Mouse (Mus musculus) neural tube, embryonic 12.5 days (tissue): ENCODE results near the gene Map6. TPM values are rescaled to one million over a fixed set of nuclear protein-coding genes. Genes with fewer than 3 reads are reported as not detected.
A peak's percentile ranks its signal among the peaks of the same experiment; 100 is the strongest.

Source experiments
- ATAC-seq: fragments of 200-750 bp; cut with Nextera tagmentation; 2 replicates; pipeline ENCODE4 v1.8.0; 2017; ENCODE audit warnings: low read depth, mild to moderate bottlenecking, moderate TSS enrichment, moderate library complexity; ENCODE audit not compliant: low FRiP score
- H3K27ac ChIP-seq: fragments of 300-500 bp; sonication (generic); 2 replicates; pipeline ENCODE4 v1.5.1; 2016
- H3K27me3 ChIP-seq: fragments of 300-500 bp; sonication (generic); replicated peaks from 2 replicates; pipeline ENCODE4 v1.6.1; 2016; ENCODE audit warnings: mild to moderate bottlenecking
- H3K36me3 ChIP-seq: fragments of 300-500 bp; sonication (generic); 2 replicates; pipeline ENCODE4 v1.6.1; 2016; ENCODE audit warnings: mild to moderate bottlenecking
- H3K4me1 ChIP-seq: fragments of 300-500 bp; sonication (generic); 2 replicates; pipeline ENCODE4 v1.6.1; 2016
- H3K4me2 ChIP-seq: fragments of 300-500 bp; sonication (generic); replicated peaks from 2 replicates; pipeline ENCODE4 v1.6.1; 2016; ENCODE audit warnings: mild to moderate bottlenecking
- H3K4me3 ChIP-seq: fragments of 300-500 bp; sonication (generic); 2 replicates; pipeline ENCODE4 v1.5.1; 2016
- H3K9ac ChIP-seq: fragments of 300-500 bp; sonication (generic); 2 replicates; pipeline ENCODE4 v1.6.1; 2016; ENCODE audit warnings: mild to moderate bottlenecking
- H3K9me3 ChIP-seq: fragments of 300-500 bp; sonication (generic); 2 replicates; pipeline ENCODE4 v1.6.1; 2016; ENCODE audit warnings: mild to moderate bottlenecking
- WGBS: fragments of 180-500 bp; shearing (Covaris S2); methylation state at CpG from one replicate; pipeline ENCODE4 v1.1.7; 2016; 5-methylcytosine and 5-hydroxymethylcytosine counted together
- polyA plus RNA-seq: library from polyadenylated mRNA; unstranded; fragments of >200 nt; fragmentation: Nextera tagmentation; extraction: Ambion mirVana; gene quantifications from 2 replicates; pipeline ENCODE4 v1.2.1, GENCODE M21; 2016

Gene Map6
- polyA plus RNA-seq, 1 experiment from 2014 or later: 96.9 TPM

DNA sequence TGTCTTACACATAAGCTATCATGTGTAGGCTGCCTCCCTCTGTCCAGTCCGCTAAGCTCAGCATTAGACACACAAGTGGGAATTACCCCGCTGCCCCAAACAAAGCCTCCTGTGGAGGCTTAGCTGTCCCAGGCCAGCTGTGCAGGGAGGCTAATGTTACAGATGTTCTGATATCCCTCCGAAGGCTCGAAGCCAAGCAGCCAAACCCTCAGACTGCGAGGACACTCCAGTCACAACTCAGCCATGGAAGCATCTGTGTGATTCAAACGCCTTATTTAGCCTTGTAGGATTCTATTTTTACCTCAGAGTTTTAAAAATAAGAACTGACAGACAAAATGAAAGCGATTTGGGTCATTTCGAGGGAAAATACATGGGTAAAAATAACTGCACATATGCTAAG lies 27.9 kb downstream of the Map6 start:
- no peak overlapping the region for H3K27ac ChIP-seq

DNA sequence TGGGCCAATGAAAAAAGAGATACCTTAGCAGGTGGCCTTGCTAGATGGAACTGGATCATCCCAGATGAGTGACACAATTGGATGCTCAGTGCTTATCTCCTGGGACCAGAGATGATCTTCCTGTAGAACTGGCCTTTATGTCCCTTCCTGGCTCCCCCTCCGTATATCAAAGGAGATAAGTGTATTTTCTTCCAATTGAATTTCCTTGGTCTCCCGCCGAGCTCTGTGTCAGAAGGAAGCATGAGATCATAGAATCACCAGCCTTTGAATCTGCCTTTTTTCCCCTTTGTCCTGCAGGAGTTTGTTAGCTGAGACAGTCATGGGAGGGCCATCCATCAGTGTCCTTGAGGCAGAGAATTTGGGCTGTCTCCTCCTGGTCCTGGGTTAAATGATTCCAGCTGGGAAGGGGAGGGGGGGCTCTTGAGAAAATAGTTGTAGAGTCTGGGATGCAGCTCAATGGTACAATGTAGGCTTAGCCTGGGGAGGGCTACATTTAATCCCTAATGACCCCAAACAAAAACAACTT lies 33.5 kb downstream of the Map6 start:
- WGBS: 15% methylated on average over 3 of the region's 3 CpGs
- H3K4me3 ChIP-seq: no peak overlapping the region
- no peak overlapping the region for H3K4me2 ChIP-seq
- H3K36me3 ChIP-seq: no peaks in the 10 kb centered on the region
- no peaks in the 10 kb centered on the region for H3K27me3 ChIP-seq
- ATAC-seq: no peak
- H3K9me3 ChIP-seq: no peaks in the 10 kb centered on the region
- H3K27ac ChIP-seq: no peak overlapping the region
- H3K4me1 ChIP-seq: peaks cover 33% of the 10 kb centered on the region
- H3K9ac ChIP-seq: no peak overlapping the region

More for the DNA sequence above, 27.9 kb downstream of the Map6 start:
- Histone ChIP-seq H3K4me1 (peaks cover 10% of the 10 kb centered on the region; the same call in 1 of the 2 replicates), H3K27me3 (no peaks in the 10 kb centered on the region), H3K4me3 (no peak overlapping the region), H3K9me3 (peaks cover 4% of the 10 kb centered on the region; the same call in 1 of the 2 replicates), H3K36me3 (peaks cover 15% of the 10 kb centered on the region), H3K4me2 (no peak overlapping the region), H3K9ac (no peak overlapping the region)
- WGBS: 77% methylated on average over 8 of the region's 8 CpGs
- no peak for ATAC-seq

DNA sequence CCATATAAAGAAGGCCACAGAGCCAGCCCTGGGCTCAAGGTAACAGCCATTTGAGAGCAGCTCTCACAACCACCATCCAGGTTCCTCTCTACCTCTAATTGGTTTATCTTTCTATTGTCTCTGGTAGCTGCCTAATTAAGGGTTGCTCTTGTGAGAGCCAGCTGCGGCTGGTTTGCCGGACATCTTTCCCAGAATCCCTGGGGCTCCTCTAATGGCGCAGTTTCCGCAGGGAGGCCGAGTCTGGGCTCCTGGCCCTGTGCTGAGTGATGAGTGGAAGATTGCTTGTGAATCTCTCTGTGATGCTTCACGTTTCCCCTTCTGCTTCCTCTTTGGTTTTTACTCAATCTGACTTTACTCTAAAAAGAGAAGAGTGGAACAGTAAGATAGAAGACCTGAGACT lies 36.8 kb downstream of the Map6 start:
- Histone ChIP-seq H3K36me3 (no peaks in the 10 kb centered on the region), H3K27me3 (no peaks in the 10 kb centered on the region), H3K9me3 (no peaks in the 10 kb centered on the region), H3K4me2 (no peak overlapping the region), H3K4me3 (no peak overlapping the region), H3K27ac (peak overlapping the region; percentile 67), H3K4me1 (peaks cover 40% of the 10 kb centered on the region), H3K9ac (no peak overlapping the region)
- ATAC-seq: peak; percentile 52
- 27% methylated on average over 6 of the region's 6 CpGs for WGBS

DNA sequence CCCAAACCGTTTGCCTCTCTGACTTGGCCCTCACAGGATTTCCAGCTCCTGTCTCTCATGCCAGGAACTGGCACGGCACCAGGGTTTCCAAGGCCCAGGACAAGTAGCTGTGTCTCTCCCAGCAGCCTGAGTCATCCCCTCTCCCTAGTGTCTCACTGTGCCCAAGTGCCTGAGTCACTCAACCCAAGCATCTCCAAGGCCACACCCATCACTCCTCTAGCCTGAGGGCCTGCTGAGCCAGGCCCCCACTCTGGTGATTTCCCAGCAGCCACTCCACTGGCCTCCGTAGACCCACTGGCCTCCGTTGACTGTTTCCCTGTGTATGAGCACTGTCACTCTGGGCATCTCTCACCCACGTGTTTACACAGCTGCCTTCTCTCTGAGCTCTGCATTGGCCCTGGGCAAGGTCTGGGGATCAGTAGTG lies 37.7 kb downstream of the Map6 start:
- no peak overlapping the region for H3K4me2 ChIP-seq
- no peak overlapping the region for H3K9ac ChIP-seq
- peaks cover 40% of the 10 kb centered on the region for H3K4me1 ChIP-seq
- ATAC-seq: peak; percentile 49; the same call in 1 of the 2 replicates
- no peaks in the 10 kb centered on the region for H3K36me3 ChIP-seq
- no peak overlapping the region for H3K4me3 ChIP-seq
- H3K27ac ChIP-seq: peak overlapping the region; percentile 67; the same call in 1 of the 2 replicates
- no peaks in the 10 kb centered on the region for H3K9me3 ChIP-seq
- 46% methylated on average over 5 of the region's 5 CpGs for WGBS
- no peaks in the 10 kb centered on the region for H3K27me3 ChIP-seq

DNA sequence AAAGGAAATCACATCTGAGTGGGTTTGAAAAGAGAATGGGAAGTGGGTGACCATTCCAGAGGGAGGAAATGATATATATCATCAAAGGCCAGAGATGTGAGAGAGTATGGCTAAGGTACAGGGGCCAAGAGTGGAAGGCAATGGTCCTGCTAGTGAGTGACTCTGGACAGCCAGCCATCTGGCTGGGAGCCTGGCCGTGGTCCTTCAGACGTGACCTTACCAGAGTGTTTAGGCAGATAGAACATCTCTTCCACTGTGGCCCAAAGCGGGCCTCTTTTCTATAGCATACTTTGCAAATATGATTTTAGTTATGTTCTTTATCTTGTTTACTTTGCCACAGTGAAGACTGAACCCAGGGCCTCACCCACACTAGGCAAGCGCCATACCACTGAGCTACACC lies 38.4 kb downstream of the Map6 start:
- 96% methylated on average over 4 of the region's 4 CpGs for WGBS

DNA sequence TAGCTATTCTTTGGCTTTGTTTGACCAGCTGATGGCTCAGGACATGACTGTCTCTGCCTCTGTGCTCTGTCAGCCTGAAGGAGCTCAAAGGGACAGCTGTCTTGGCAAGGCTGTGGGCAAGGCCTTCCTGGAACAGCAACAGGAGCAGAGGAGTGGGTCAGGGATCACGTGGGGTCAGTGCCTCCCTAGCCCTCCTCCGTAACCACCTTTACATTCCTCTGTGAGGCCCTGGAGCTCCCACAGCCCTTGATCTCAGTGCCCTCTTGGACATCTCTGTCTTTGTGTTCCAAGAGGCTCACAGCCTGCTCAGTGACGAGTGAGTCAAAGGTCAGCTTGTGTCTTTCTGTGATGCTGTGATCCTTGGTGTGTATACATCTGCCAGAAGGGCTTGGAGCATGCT lies 39.4 kb downstream of the Map6 start:
- WGBS: 15% methylated on average over 3 of the region's 3 CpGs
- Histone ChIP-seq H3K4me3 (no peak overlapping the region), H3K9ac (no peak overlapping the region), H3K4me1 (peaks cover 37% of the 10 kb centered on the region), H3K27ac (no peak overlapping the region), H3K27me3 (no peaks in the 10 kb centered on the region), H3K9me3 (no peaks in the 10 kb centered on the region), H3K4me2 (no peak overlapping the region), H3K36me3 (no peaks in the 10 kb centered on the region)
- no peak for ATAC-seq

More for the DNA sequence above, 38.4 kb downstream of the Map6 start:
- no peak overlapping the region for H3K4me3 ChIP-seq
- no peak overlapping the region for H3K27ac ChIP-seq
- H3K9ac ChIP-seq: no peak overlapping the region
- peaks cover 34% of the 10 kb centered on the region for H3K4me1 ChIP-seq
- no peak for ATAC-seq
- no peak overlapping the region for H3K4me2 ChIP-seq
- no peaks in the 10 kb centered on the region for H3K27me3 ChIP-seq
- no peaks in the 10 kb centered on the region for H3K9me3 ChIP-seq
- no peaks in the 10 kb centered on the region for H3K36me3 ChIP-seq

DNA sequence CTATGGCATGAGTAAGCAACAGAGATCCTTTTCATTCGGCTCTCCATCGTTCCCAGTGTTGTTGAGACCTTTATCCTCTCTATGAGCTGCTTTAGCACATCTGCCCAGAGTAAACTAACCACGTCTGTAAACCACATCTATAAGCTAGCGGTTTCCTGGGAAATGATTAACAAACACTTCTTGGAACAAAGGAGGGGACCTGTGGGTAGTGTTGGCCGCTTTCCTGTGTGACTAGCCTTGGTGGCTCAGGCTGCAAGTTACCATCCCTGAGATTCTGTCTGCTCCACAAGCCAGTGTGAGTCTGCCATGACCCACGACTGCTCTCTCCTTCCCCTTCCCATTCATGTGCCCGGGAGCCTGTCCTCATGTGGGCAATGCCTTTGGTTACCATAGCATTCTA lies 44.2 kb downstream of the Map6 start:
- Histone ChIP-seq H3K27me3 (no peaks in the 10 kb centered on the region), H3K4me2 (no peak overlapping the region), H3K4me1 (peaks cover 34% of the 10 kb centered on the region), H3K9ac (no peak overlapping the region), H3K4me3 (no peak overlapping the region), H3K27ac (0 out of 2 replicates have a peak overlapping the region, but pooled peaks have one; percentile 73), H3K9me3 (no peaks in the 10 kb centered on the region), H3K36me3 (peaks cover 10% of the 10 kb centered on the region)
- WGBS: 35% methylated on average over 7 of the region's 7 CpGs
- ATAC-seq: no peak

DNA sequence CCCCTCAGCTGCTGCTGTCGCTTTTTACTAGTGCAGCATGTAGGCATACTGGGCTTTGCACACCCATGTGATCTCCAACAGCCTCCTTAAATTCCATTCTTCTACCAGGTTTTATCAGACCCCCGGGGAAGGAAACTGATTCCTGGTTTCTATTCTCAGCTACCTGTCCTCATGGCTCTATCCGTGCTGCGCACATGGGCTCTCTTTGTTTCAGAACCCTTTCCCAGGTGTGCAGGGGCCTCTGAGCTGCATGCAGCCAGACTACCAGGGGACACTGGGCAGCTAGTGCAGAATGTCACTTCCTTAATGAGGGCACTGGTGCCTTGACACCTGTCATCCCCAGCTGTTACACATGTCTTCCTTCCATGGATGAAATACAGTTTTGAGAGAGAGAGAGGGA lies 44.8 kb downstream of the Map6 start:
- Histone ChIP-seq H3K9me3 (no peaks in the 10 kb centered on the region), H3K27me3 (no peaks in the 10 kb centered on the region), H3K27ac (peak overlapping the region; percentile 73), H3K4me2 (0 out of 2 replicates have a peak overlapping the region, but pooled peaks have one; percentile 12), H3K9ac (no peak overlapping the region), H3K36me3 (peaks cover 16% of the 10 kb centered on the region), H3K4me1 (peaks cover 29% of the 10 kb centered on the region), H3K4me3 (no peak overlapping the region)
- peak; percentile 43 for ATAC-seq
- 60% methylated on average over 4 of the region's 4 CpGs for WGBS

DNA sequence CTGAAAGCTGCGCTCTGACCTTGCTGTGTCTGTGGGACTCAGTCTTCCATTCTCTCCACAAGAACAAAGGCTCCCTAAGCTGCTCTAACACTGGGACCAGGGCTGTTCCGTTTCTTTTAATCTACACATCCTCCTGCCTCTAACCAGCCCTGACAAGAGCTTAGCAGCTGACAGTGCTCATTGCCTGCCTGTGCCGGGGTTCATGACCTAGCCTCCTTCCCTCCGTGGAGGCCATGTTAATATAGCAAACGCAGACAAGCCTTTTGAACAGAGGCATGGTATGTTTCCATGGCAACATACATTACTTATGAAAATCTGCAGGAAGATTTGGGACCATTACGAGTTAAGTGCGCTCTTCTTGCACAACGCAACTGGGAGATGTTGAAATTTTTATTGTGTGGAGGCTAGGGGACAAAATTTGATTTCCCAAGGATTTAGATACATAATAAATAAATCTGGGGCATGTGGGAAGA lies 45.5 kb downstream of the Map6 start:
- peak; percentile 67 for ATAC-seq

DNA sequence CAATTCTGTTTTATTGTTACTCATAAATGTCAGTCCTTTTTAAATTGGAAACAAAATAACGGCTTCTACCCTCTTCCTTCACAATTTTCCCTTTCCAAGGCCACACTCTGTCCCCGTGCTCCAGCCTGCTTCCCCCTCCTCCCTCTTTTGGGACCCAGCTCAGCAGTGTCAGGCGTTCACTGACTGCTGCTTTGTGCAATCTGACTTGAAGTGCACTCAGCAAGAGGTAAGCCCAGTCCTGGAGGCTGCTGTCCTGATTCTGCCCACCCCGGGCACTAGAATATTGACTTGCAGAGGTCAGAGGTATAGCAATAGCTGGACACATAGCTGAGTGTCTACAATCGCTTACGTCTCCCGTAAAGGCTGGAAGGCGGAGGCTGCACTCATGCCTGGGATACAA lies 46.0 kb downstream of the Map6 start:
- Histone ChIP-seq H3K27me3 (no peaks in the 10 kb centered on the region), H3K4me1 (peaks cover 34% of the 10 kb centered on the region), H3K36me3 (peaks cover 23% of the 10 kb centered on the region), H3K4me3 (no peak overlapping the region), H3K9ac (no peak overlapping the region), H3K4me2 (no peak overlapping the region), H3K9me3 (no peaks in the 10 kb centered on the region), H3K27ac (0 out of 2 replicates have a peak overlapping the region, but pooled peaks have one; percentile 60)
- no peak for ATAC-seq
- 53% methylated on average over 8 of the region's 8 CpGs for WGBS

More for the DNA sequence above, 45.5 kb downstream of the Map6 start:
- peaks cover 23% of the 10 kb centered on the region for H3K36me3 ChIP-seq
- peaks cover 34% of the 10 kb centered on the region for H3K4me1 ChIP-seq
- H3K4me2 ChIP-seq: peak overlapping the region; percentile 10; the same call in 1 of the 2 replicates
- 17% methylated on average over 8 of the region's 8 CpGs for WGBS
- H3K9ac ChIP-seq: peak overlapping the region; percentile 18; the same call in 1 of the 2 replicates
- H3K27ac ChIP-seq: peak overlapping the region; percentile 42; the same call in 1 of the 2 replicates
- no peak overlapping the region for H3K4me3 ChIP-seq
- no peaks in the 10 kb centered on the region for H3K9me3 ChIP-seq
- no peaks in the 10 kb centered on the region for H3K27me3 ChIP-seq

DNA sequence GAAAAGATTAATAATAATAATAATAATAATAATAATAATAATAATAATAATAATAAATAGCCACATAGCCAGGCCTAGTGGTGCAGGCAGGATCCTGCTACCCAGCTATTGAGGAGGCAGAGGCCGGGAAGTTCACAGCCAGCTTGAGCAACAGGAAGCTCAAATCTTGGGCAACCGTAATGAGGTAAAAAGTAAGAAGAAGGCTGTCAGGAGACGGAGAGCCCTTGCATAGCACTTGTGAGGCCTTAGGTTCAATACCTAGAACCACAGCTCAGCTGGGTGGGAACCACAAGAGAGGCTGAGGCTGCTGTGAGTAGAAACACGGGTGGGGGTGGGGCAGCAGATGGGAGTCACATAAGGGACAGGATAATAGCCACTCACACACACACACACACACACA lies 47.3 kb downstream of the Map6 start:
- Histone ChIP-seq H3K4me2 (no peak overlapping the region), H3K36me3 (peaks cover 29% of the 10 kb centered on the region), H3K9me3 (no peaks in the 10 kb centered on the region), H3K9ac (no peak overlapping the region), H3K27me3 (no peaks in the 10 kb centered on the region), H3K27ac (no peak overlapping the region), H3K4me3 (no peak overlapping the region), H3K4me1 (peaks cover 41% of the 10 kb centered on the region)
- WGBS: 90% methylated on average over 4 of the region's 4 CpGs
- ATAC-seq: no peak

DNA sequence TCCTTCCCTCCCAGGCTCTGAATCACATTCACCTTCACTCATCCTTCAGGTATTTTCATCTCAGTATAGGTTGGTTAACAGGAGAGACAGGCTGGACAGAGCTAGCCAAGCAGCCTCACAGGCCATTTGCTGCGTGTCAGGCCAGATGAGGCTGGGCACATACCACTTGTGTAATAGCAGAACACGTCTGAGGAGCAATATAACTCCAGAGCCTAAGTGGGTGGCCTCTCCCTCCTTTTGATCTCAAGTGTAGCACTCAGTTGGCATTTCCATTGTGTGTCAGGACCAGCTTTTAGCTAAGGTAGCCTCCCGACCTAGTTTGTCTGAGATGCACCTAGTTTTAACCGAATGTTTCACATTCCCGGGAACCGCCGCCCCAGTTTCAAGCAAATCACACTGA lies 49.0 kb downstream of the Map6 start:
- Histone ChIP-seq H3K9me3 (no peaks in the 10 kb centered on the region), H3K27me3 (no peaks in the 10 kb centered on the region; the same call in 1 of the 2 replicates), H3K4me3 (no peak overlapping the region), H3K4me2 (no peak overlapping the region), H3K36me3 (peaks cover 29% of the 10 kb centered on the region), H3K9ac (no peak overlapping the region), H3K27ac (no peak overlapping the region), H3K4me1 (peaks cover 53% of the 10 kb centered on the region)
- no peak for ATAC-seq
- 59% methylated on average over 7 of the region's 7 CpGs for WGBS

DNA sequence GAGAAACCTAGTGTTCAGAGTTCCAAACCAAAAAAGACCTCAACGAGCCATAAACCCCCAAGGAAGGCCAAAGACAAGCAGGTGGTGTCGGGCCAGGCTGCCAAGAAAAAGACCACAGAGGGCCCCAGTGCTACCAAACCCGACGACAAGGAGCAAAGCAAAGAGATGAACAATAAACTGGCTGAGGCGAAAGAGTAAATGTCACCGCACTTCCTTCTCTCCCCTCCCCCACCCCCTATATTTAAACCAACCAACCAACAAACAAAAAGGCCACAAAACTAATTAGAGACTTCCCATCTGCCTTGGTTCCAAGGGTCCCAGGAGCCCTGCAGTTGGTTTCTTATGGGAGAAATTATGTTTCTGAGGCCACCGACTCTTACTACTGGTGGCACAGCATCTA lies 50.2 kb downstream of the Map6 start:
- Histone ChIP-seq H3K9me3 (no peaks in the 10 kb centered on the region), H3K9ac (no peak overlapping the region), H3K4me3 (no peak overlapping the region), H3K4me2 (no peak overlapping the region), H3K27ac (no peak overlapping the region), H3K4me1 (peaks cover 41% of the 10 kb centered on the region), H3K36me3 (peaks cover 32% of the 10 kb centered on the region), H3K27me3 (no peaks in the 10 kb centered on the region; the same call in 1 of the 2 replicates)
- WGBS: 43% methylated on average over 7 of the region's 7 CpGs
- ATAC-seq: no peak
